Mouse (Mus musculus): ENCODE results near the gene Eif4g1.

DNA sequence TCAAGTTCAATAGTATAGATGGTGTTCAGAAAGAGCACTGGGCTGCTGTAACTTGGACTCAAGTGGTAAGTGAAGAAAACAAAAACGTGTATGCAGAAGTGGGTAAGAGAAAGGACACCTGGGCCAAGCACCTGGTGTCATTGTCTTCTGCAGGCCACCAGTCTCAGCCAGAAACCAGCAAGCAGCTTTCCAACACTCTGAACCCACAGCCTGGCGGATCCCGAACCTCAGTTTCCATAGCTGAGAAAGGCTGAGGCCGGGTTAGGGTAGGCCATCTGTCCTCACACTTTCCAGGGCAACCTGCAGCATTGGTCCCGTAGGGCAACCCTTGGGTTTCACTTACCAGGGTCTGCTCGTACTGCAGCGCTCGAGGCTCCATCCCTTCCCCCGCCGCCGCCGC lies 47.5 kb downstream of the Eif4g1 start:
- TF ChIP-seq CTCF (IDR thresholded peaks at IDR 0.05; ENCODE audit: low read depth, low read length) (no peak), POLR2A (IDR thresholded peaks at IDR 0.05; ENCODE audit: borderline replicate concordance, low read depth, low read length) (no peak)

Data from bone marrow macrophage, adult 2 months (primary cell).